Mouse (Mus musculus) G1E (cell line): ENCODE results near the gene Prrx2.

Source experiments
- CTCF ChIP-seq: IDR thresholded peaks from 2 replicates; pipeline ENCODE4 v1.5.1; 2012; ENCODE audit warnings: low read depth, low read length, inconsistent platforms, mixed read lengths
- GATA1 ChIP-seq: IDR thresholded peaks from 2 replicates; pipeline ENCODE4 v1.6.1; 2012; ENCODE audit warnings: borderline replicate concordance, low read length, inconsistent platforms, mixed read lengths
- GATA2 ChIP-seq: IDR thresholded peaks from 2 replicates; pipeline ENCODE4 v1.6.1; 2012; ENCODE audit warnings: low read depth, low read length, inconsistent platforms, borderline replicate concordance
- POLR2AphosphoS5 ChIP-seq: IDR thresholded peaks from 2 replicates; pipeline ENCODE4 v1.6.1; 2012; ENCODE audit warnings: low read depth, low read length, inconsistent platforms; ENCODE audit not compliant: insufficient replicate concordance
- TAL1 ChIP-seq: conservative IDR thresholded peaks from 2 replicates; pipeline ENCODE4 v1.6.1; 2012; ENCODE audit warnings: low read depth, low read length, inconsistent platforms, mixed read lengths

DNA sequence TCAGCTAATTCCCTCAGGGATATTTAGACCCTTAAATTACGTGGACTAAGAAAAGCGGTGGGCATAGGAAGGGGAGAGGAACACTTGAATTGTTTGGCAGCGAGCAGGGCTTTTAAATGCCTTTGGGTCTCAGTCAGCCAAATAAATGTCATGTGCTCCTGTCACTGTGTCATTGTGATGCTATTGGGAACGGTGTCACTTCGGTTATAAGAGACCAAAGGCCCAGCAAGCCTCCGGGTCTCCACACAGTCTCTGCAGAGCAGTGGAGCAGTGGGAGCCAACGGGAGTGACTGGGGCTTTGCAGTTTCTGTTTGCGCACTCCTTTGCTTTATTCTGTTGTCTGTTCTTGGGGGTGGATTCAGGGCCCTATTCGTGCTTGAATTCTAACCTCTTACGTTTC, 39.7 kb downstream of the Prrx2 start:
- no peak for TF ChIP-seq CTCF
- TF ChIP-seq GATA1: no peak
- no peak for TF ChIP-seq TAL1
- no peak for TF ChIP-seq GATA2
- TF ChIP-seq POLR2AphosphoS5: no peak
